Mouse (Mus musculus) neural tube, embryonic 11.5 days (tissue): ENCODE data around the gene Slc2a4. TPM values are rescaled to one million over a fixed set of nuclear protein-coding genes. Genes with fewer than 3 reads are reported as not detected.
A peak's percentile ranks its signal among the peaks of the same experiment; 100 is the strongest.
"Not testable (repeated sequence)": the region's sequence is repeated elsewhere in the genome, so short reads cannot be mapped to it uniquely, and the experiment has no call there.

Source experiments
- ATAC-seq: fragments of 200-750 bp; cut with Nextera tagmentation; 2 replicates; pipeline ENCODE4 v1.8.0; 2017; ENCODE audit warnings: moderate number of reproducible peaks, mild to moderate bottlenecking, moderate TSS enrichment, moderate library complexity; ENCODE audit not compliant: insufficient read depth, low FRiP score, low TSS enrichment
- DNase-seq: peaks from one replicate; pipeline ENCODE4 v3.0.0-alpha.2; 2015; ENCODE audit warnings: low spot score
- H3K27ac ChIP-seq: fragments of 300-500 bp; sonication (generic); 2 replicates; pipeline ENCODE4 v1.5.1; 2014; ENCODE audit warnings: low read depth, mild to moderate bottlenecking, low read length
- H3K27me3 ChIP-seq: fragments of 300-500 bp; sonication (generic); 2 replicates; pipeline ENCODE4 v1.6.1; 2014; ENCODE audit warnings: mild to moderate bottlenecking, low read length, mixed read lengths; ENCODE audit not compliant: control insufficient read depth, insufficient read depth
- H3K36me3 ChIP-seq: fragments of 300-500 bp; sonication (generic); 2 replicates; pipeline ENCODE4 v1.6.1; 2014; ENCODE audit warnings: mild to moderate bottlenecking, low read length, moderate library complexity, mixed read lengths; ENCODE audit not compliant: control insufficient read depth, insufficient read depth
- H3K4me1 ChIP-seq: fragments of 300-500 bp; sonication (generic); 2 replicates; pipeline ENCODE4 v1.6.1; 2014; ENCODE audit warnings: low read length, mixed read lengths; ENCODE audit not compliant: control insufficient read depth, insufficient read depth
- H3K4me2 ChIP-seq: fragments of 300-500 bp; sonication (generic); 2 replicates; pipeline ENCODE4 v1.6.1; 2014; ENCODE audit warnings: low read depth, mild to moderate bottlenecking, moderate library complexity
- H3K4me3 ChIP-seq: fragments of 300-500 bp; sonication (generic); 2 replicates; pipeline ENCODE4 v1.5.1; 2014; ENCODE audit warnings: low read depth, low read length
- H3K9ac ChIP-seq: fragments of 300-500 bp; sonication (generic); 2 replicates; pipeline ENCODE4 v1.6.1; 2014; ENCODE audit warnings: mild to moderate bottlenecking, low read length
- H3K9me3 ChIP-seq: fragments of 300-500 bp; sonication (generic); 2 replicates; pipeline ENCODE4 v1.6.1; 2016; ENCODE audit warnings: low read length; ENCODE audit not compliant: control insufficient read depth
- WGBS: fragments of 180-500 bp; shearing (Covaris S2); extraction: QIAGEN DNeasy Blood & Tissue Kit; methylation state at CpG from one replicate; pipeline ENCODE4 v1.1.7; 2014; 5-methylcytosine and 5-hydroxymethylcytosine counted together
- polyA plus RNA-seq: library from polyadenylated mRNA; unstranded; fragments of >200 nt; fragmentation: Nextera tagmentation; extraction: Ambion mirVana; gene quantifications from 2 replicates; pipeline ENCODE4 v1.2.1, GENCODE M21; 2014

The Slc2a4 gene
- polyA plus RNA-seq, 1 experiment from 2014 or later = 11.4 TPM

DNA sequence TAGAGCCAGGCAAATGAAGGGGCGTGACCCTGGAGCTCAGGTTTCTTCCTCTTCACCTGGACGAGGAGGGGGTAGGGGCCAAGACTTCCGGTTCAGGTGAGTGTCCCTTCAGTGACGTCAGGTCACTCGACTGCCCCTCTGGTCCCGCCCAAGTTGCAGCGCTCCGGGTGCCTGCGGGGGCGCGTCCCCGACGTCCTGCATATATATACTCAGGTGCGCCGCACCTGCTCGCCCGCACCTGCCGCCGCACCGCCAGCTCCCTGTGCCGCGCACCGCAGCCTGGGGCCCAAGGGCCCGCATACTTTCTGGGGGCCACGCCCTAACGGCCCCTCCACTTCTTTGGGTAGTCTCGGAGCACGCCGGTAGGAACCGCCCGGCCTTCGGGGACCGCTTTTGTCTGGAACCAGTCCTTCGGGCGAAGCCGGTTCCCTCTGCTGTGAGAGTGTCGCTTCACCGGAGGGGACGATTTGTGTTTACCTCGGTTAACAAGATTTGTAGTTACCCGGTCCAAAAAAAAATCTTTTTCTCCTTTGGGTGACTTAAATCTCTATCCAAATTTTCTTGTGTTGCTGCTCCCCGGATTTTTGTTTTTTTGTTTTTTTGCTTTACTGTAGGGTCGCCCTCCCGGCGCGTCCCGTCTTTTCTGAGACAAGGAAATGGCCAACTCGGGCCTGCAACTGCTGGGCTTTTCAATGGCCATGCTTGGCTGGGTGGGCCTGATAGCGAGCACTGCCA lies 17.4 kb upstream of the Slc2a4 start:
- peak overlapping the region; percentile 14; the same call in 1 of the 2 replicates for H3K4me2 ChIP-seq
- H3K27ac ChIP-seq = no peak overlapping the region
- H3K4me1 ChIP-seq = peaks cover 3% of the 10 kb centered on the region; the same call in 1 of the 2 replicates
- ATAC-seq (no peak), DNase-seq (peak; percentile 23)
- peak overlapping the region; percentile 27 for H3K4me3 ChIP-seq
- H3K9ac ChIP-seq = no peak overlapping the region
- H3K36me3 ChIP-seq = 0 out of 2 replicates have a peak, but pooled peaks cover 2% of the 10 kb centered on the region
- 2% methylated on average over 49 of the region's 49 CpGs for WGBS
- H3K27me3 ChIP-seq = peaks cover 57% of the 10 kb centered on the region
- no peaks in the 10 kb centered on the region for H3K9me3 ChIP-seq

- Histone ChIP-seq H3K9ac (no peak within 1 kb of the TSS), H3K9me3 (no peaks in the 10 kb centered on the region), H3K27ac (no peak within 1 kb of the TSS), H3K4me1 (peaks cover 3% of the 10 kb centered on the region; the same call in 1 of the 2 replicates), H3K36me3 (0 out of 2 replicates have a peak, but pooled peaks cover 2% of the 10 kb centered on the region), H3K4me3 (peak within 1 kb of the TSS; percentile 6; the same call in 1 of the 2 replicates), H3K4me2 (peak within 1 kb of the TSS; percentile 14; the same call in 1 of the 2 replicates), H3K27me3 (peaks cover 57% of the 10 kb centered on the region)
- DNase-seq = no peak
- 14% methylated on average over 24 of the region's 24 CpGs for WGBS
- no peak for ATAC-seq
Observed at GRCm38 (mm10) chr11:69964650-69965270, 16.8 kb upstream of the Slc2a4 start, which contains the start of gene Cldn7. Cldn7 (plus strand) TSS chr11:69964779.

DNA sequence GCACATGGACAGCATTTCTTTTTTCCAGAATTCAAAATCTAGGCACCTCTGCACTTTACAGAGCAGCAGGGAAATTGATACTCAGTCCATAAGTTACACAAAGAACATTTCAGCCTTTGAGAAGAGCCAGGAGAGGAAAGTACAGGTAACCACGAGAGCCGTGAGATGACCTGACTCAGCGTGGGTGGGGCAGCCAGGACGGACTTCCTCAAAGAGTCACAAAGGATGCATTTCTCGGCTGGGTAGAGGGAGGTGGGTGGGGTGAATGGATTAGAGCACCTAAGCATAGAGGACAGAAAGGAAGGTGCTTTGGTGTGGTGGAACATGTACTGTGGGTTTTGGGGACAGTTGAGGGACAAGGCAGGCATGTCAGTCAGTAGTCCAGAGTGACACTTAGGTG lies 13.9 kb upstream of the Slc2a4 start:
- no peak overlapping the region for H3K4me2 ChIP-seq
- no peak overlapping the region for H3K4me3 ChIP-seq
- no peak overlapping the region for H3K9ac ChIP-seq
- peaks cover 2% of the 10 kb centered on the region; the same call in 1 of the 2 replicates for H3K4me1 ChIP-seq
- DNase-seq = no peak
- H3K27ac ChIP-seq = no peak overlapping the region
- no peak for ATAC-seq
- WGBS = 48% methylated on average over 5 of the region's 5 CpGs
- H3K9me3 ChIP-seq = no peaks in the 10 kb centered on the region
- H3K36me3 ChIP-seq = no peaks in the 10 kb centered on the region
- H3K27me3 ChIP-seq = peaks cover 46% of the 10 kb centered on the region

GRCm38 (mm10) chr11:69960616-69961015 lies 12.6 kb upstream of the Slc2a4 start:
- ATAC-seq = no peak
- Histone ChIP-seq H3K27ac (no peak overlapping the region), H3K36me3 (no peaks in the 10 kb centered on the region), H3K27me3 (peaks cover 34% of the 10 kb centered on the region), H3K4me3 (no peak overlapping the region), H3K4me2 (no peak overlapping the region), H3K9me3 (no peaks in the 10 kb centered on the region), H3K9ac (no peak overlapping the region), H3K4me1 (no peaks in the 10 kb centered on the region)
- WGBS = 30% methylated on average over 5 of the region's 5 CpGs
- DNase-seq = no peak

GRCm38 (mm10) chr11:69956218-69956617 lies 8.2 kb upstream of the Slc2a4 start:
- Histone ChIP-seq H3K36me3 (no peaks in the 10 kb centered on the region), H3K9me3 (no peaks in the 10 kb centered on the region), H3K27me3 (no peaks in the 10 kb centered on the region), H3K9ac (no peak overlapping the region), H3K27ac (no peak overlapping the region), H3K4me2 (no peak overlapping the region), H3K4me3 (no peak overlapping the region), H3K4me1 (no peaks in the 10 kb centered on the region)
- DNase-seq (no peak), ATAC-seq (no peak)
- WGBS = 77% methylated on average over 1 of the region's 1 CpGs

- WGBS = 77% methylated on average over 4 of the region's 4 CpGs
- H3K36me3 ChIP-seq, ATAC-seq, H3K4me1 ChIP-seq, H3K9me3 ChIP-seq, H3K4me3 ChIP-seq, H3K27me3 ChIP-seq, H3K27ac ChIP-seq, H3K4me2 ChIP-seq, DNase-seq, H3K9ac ChIP-seq: not testable (repeated sequence)
Observed at GRCm38 (mm10) chr11:69955618-69956017, 7.6 kb upstream of the Slc2a4 start.

DNA sequence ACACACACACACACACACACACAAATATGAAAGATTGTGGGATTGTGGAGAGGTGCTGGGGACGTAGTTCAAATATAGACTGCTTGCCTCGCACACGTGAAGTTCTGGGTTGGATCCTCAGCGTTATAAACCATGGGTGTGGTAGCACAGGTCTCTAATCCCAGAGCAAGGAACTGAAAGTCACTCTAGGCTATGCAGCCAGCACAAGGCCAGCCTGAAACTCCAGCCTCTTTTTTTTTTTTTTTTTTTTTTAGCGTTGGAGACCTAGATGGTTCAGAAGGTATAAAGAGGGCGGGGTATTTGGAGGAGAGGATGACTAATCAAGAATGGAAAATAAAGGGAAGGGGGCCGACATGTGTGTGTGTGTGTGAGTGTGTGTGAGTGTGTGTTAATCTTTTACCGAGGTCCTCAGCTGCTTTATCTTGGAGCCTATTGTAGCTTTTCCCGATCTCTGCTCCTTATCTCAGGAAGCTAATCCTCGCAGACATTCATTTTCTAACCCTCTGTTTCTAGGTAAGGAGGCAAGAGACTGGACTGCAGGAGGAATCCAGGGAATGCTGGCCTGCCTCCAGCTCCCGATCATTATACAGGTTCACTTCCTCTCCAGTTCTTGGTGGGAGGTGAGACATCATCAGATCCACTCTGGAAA lies 5.4 kb upstream of the Slc2a4 start:
- H3K4me3 ChIP-seq = no peak overlapping the region
- H3K9me3 ChIP-seq = no peaks in the 10 kb centered on the region
- no peak for DNase-seq
- H3K27ac ChIP-seq = no peak overlapping the region
- no peak overlapping the region for H3K9ac ChIP-seq
- peaks cover 4% of the 10 kb centered on the region; the same call in 1 of the 2 replicates for H3K4me1 ChIP-seq
- H3K27me3 ChIP-seq = no peaks in the 10 kb centered on the region
- H3K4me2 ChIP-seq = no peak overlapping the region
- no peaks in the 10 kb centered on the region for H3K36me3 ChIP-seq
- 71% methylated on average over 11 of the region's 11 CpGs for WGBS
- ATAC-seq = no peak

DNA sequence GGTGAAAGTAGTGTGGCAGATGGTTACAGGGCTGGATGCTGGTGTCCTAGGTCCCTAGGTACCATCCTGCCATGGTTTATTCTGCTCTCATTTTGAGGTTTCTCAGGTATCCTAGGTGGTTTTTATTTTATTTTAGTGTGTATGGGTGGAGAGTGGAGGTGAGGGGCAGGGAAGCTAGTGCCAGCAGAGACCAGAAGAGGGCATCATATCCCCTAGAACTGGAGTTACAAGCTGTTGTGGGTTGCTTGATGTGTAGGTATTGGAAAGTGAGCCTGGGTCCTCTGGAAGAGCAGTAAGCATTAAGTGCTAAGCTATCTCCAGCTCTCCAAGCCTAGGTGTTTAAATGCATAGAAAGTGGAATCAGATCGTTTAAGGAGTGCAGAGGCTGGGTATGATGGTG lies 4.3 kb upstream of the Slc2a4 start:
- DNase-seq = no peak
- Histone ChIP-seq H3K4me2 (no peak overlapping the region), H3K27me3 (no peaks in the 10 kb centered on the region), H3K27ac (no peak overlapping the region), H3K9ac (no peak overlapping the region), H3K4me1 (peaks cover 5% of the 10 kb centered on the region; the same call in 1 of the 2 replicates), H3K4me3 (no peak overlapping the region), H3K36me3 (no peaks in the 10 kb centered on the region), H3K9me3 (no peaks in the 10 kb centered on the region)
- no peak for ATAC-seq
- 48% methylated on average over 1 of the region's 1 CpGs for WGBS
